Mouse (Mus musculus) forebrain, embryonic 12.5 days (tissue): ENCODE measurements around the gene Ano8. TPM values are rescaled to one million over a fixed set of nuclear protein-coding genes. Genes with fewer than 3 reads are reported as not detected.
A peak's percentile ranks its signal among the peaks of the same experiment; 100 is the strongest.

Source experiments
- ATAC-seq: fragments of 200-750 bp; cut with Nextera tagmentation; 2 replicates; pipeline ENCODE4 v1.8.0; 2017; ENCODE audit warnings: moderate TSS enrichment; ENCODE audit not compliant: low FRiP score
- H3K27ac ChIP-seq: fragments of 300-500 bp; sonication (generic); 2 replicates; pipeline ENCODE4 v1.5.1; 2016; ENCODE audit warnings: mild to moderate bottlenecking
- H3K27me3 ChIP-seq: fragments of 300-500 bp; sonication (generic); 2 replicates; pipeline ENCODE4 v1.6.1; 2016; ENCODE audit warnings: mild to moderate bottlenecking
- H3K36me3 ChIP-seq: fragments of 300-500 bp; sonication (generic); replicated peaks from 2 replicates; pipeline ENCODE4 v1.6.1; 2016; ENCODE audit warnings: mild to moderate bottlenecking
- H3K4me1 ChIP-seq: fragments of 300-500 bp; sonication (generic); 2 replicates; pipeline ENCODE4 v1.6.1; 2016
- H3K4me2 ChIP-seq: fragments of 300-500 bp; sonication (generic); 2 replicates; pipeline ENCODE4 v1.6.1; 2016; ENCODE audit warnings: mild to moderate bottlenecking, moderate library complexity
- H3K4me3 ChIP-seq: fragments of 300-500 bp; sonication (generic); replicated peaks from 2 replicates; pipeline ENCODE4 v1.5.1; 2016; ENCODE audit warnings: mild to moderate bottlenecking
- H3K9ac ChIP-seq: fragments of 300-500 bp; sonication (generic); 2 replicates; pipeline ENCODE4 v1.6.1; 2016; ENCODE audit warnings: mild to moderate bottlenecking
- H3K9me3 ChIP-seq: fragments of 300-500 bp; sonication (generic); 2 replicates; pipeline ENCODE4 v1.6.1; 2016
- WGBS: fragments of 180-500 bp; shearing (Covaris S2); methylation state at CpG from one replicate; pipeline ENCODE4 v1.1.7; 2016; 5-methylcytosine and 5-hydroxymethylcytosine counted together
- polyA plus RNA-seq: library from polyadenylated mRNA; unstranded; fragments of >200 nt; fragmentation: Nextera tagmentation; extraction: Ambion mirVana; gene quantifications from 2 replicates; pipeline ENCODE4 v1.2.1, GENCODE M21; 2016

The Ano8 gene
- polyA plus RNA-seq, 1 experiment from 2014 or later, result 13.4 TPM

GRCm38 (mm10) chr8:71496481-71496880, 10.7 kb upstream of the Ano8 start:
- Histone ChIP-seq H3K9me3 (no peaks in the 10 kb centered on the region), H3K36me3 (peaks cover 34% of the 10 kb centered on the region), H3K9ac (peak overlapping the region; percentile 17; the same call in 1 of the 2 replicates), H3K4me2 (no peak overlapping the region), H3K4me3 (no peak overlapping the region), H3K27me3 (0 out of 2 replicates have a peak, but pooled peaks cover 3% of the 10 kb centered on the region), H3K27ac (no peak overlapping the region), H3K4me1 (peaks cover 11% of the 10 kb centered on the region)
- 62% methylated on average over 11 of the region's 11 CpGs for WGBS
- no peak for ATAC-seq

DNA sequence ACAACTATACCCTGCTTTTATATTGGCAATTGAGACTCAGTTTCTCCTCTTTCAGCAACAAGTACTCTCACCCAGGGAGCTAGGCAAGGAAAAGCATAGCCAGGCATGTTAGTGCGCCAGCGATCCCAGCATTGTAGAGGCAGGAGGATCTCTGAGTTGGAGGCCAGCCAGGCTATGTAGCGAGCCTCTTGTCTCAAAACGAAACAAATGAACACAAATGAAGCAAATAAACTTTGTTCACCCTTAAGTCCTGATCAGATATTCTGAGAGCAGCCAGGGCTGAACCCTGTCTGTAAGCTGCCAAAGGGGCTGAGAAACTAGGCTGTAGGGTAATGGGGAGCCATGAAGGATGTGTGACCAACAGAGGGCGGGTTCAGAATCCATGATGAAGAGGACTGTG, 10.0 kb upstream of the Ano8 start:
- peaks cover 40% of the 10 kb centered on the region for H3K36me3 ChIP-seq
- H3K9me3 ChIP-seq, result no peaks in the 10 kb centered on the region
- WGBS, result 92% methylated on average over 5 of the region's 5 CpGs
- H3K4me3 ChIP-seq, result no peak overlapping the region
- no peak for ATAC-seq
- no peak overlapping the region for H3K27ac ChIP-seq
- 0 out of 2 replicates have a peak, but pooled peaks cover 3% of the 10 kb centered on the region for H3K27me3 ChIP-seq
- H3K4me1 ChIP-seq, result peaks cover 11% of the 10 kb centered on the region
- no peak overlapping the region for H3K4me2 ChIP-seq
- H3K9ac ChIP-seq, result 0 out of 2 replicates have a peak overlapping the region, but pooled peaks have one; percentile 17

DNA sequence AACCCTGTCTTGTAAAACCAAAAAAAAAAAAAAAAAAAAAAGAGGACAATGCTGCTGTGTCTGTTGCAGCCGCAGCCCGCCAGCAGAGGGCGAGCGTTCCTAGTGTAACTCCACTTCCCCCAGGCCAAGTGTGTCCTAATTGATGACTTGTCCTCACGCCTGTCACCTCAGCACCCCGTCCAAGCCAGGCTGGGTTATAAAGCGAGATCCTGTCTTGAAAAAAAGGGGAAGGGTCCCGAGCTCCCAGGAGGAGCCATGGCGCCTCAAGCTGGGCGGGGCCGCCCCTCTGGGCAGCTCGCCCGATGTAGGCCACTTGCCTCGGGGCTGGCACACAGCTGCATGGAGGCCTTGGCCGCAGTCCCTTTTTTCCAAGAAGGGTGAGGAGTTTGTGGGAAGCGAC, 9.3 kb upstream of the Ano8 start:
- Histone ChIP-seq H3K27me3 (0 out of 2 replicates have a peak, but pooled peaks cover 3% of the 10 kb centered on the region), H3K27ac (no peak overlapping the region), H3K9ac (no peak overlapping the region), H3K36me3 (peaks cover 45% of the 10 kb centered on the region), H3K4me3 (no peak overlapping the region), H3K4me2 (no peak overlapping the region), H3K9me3 (no peaks in the 10 kb centered on the region), H3K4me1 (peaks cover 14% of the 10 kb centered on the region)
- ATAC-seq, result peak; percentile 63
- 34% methylated on average over 16 of the region's 16 CpGs for WGBS

GRCm38 (mm10) chr8:71488454-71488853, 2.7 kb upstream of the Ano8 start:
- H3K9me3 ChIP-seq, result no peaks in the 10 kb centered on the region
- no peaks in the 10 kb centered on the region for H3K27me3 ChIP-seq
- H3K4me3 ChIP-seq, result peak overlapping the region; percentile 65
- peaks cover 44% of the 10 kb centered on the region for H3K36me3 ChIP-seq
- peak overlapping the region; percentile 80 for H3K9ac ChIP-seq
- peak overlapping the region; percentile 88 for H3K27ac ChIP-seq
- peak; percentile 88 for ATAC-seq
- WGBS, result under 1% methylated on average over 22 of the region's 22 CpGs
- H3K4me1 ChIP-seq, result peaks cover 48% of the 10 kb centered on the region
- peak overlapping the region; percentile 100 for H3K4me2 ChIP-seq

DNA sequence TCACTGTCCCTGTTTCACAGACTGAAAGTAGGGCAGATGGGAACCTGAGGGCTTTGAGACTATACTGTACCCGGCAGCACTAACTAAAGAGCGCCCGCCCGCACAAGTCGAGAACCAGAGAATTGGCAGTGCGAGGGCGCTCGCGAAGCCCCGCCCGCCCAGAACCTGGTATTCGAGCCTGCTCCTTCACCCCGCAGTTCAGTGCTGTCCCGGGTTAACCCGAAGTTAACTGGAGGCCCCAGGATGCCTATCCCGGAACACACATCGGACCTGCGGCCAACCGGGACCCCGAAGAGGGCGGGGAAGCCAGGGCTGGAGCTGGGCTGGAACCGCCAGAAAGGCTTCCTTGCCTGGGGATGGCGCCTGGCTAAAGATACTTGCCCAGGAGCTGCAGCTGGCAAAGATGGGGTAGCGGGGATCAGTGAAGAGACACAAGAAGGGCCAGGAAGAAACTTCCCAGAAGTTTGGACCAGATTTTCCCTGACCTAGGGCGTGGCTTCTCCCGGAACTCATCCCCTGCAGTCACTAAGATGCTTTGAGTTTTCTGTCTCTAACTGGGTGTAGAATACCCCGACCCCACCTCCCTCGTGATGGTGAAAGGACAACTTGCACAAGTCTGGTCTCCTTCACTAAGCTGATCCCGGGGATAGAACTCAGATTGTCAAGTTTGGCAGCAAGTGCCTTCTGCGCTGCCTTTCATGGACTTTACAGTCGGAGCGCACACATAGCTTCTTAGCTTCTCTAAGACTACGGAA, 2.1 kb upstream of the Ano8 start, which contains the start of gene Gtpbp3:
Gene Gtpbp3, plus strand, starts transcription at position 413 of the 755 bp plus-strand sequence.
- H3K27ac ChIP-seq, result peak within 1 kb of the TSS; percentile 88
- peak within 1 kb of the TSS; percentile 80 for H3K9ac ChIP-seq
- WGBS, result under 1% methylated on average over 33 of the region's 33 CpGs
- H3K4me1 ChIP-seq, result peaks cover 51% of the 10 kb centered on the region
- H3K4me2 ChIP-seq, result peak within 1 kb of the TSS; percentile 100
- H3K36me3 ChIP-seq, result peaks cover 46% of the 10 kb centered on the region
- peak within 1 kb of the TSS; percentile 65 for H3K4me3 ChIP-seq
- no peaks in the 10 kb centered on the region for H3K27me3 ChIP-seq
- ATAC-seq, result peak; percentile 33
- H3K9me3 ChIP-seq, result no peaks in the 10 kb centered on the region

- peak overlapping the region; percentile 75 for H3K4me2 ChIP-seq
- H3K4me3 ChIP-seq, result peak overlapping the region; percentile 92
- no peaks in the 10 kb centered on the region for H3K9me3 ChIP-seq
- no peaks in the 10 kb centered on the region; the same call in 1 of the 2 replicates for H3K27me3 ChIP-seq
- no peak for ATAC-seq
- H3K36me3 ChIP-seq, result peaks cover 45% of the 10 kb centered on the region
- H3K27ac ChIP-seq, result peak overlapping the region; percentile 88
- peaks cover 56% of the 10 kb centered on the region for H3K4me1 ChIP-seq
- peak overlapping the region; percentile 99 for H3K9ac ChIP-seq
- 13% methylated on average over 7 of the region's 7 CpGs for WGBS
Observed at GRCm38 (mm10) chr8:71486136-71486529, 370 bp upstream of the Ano8 start.

DNA sequence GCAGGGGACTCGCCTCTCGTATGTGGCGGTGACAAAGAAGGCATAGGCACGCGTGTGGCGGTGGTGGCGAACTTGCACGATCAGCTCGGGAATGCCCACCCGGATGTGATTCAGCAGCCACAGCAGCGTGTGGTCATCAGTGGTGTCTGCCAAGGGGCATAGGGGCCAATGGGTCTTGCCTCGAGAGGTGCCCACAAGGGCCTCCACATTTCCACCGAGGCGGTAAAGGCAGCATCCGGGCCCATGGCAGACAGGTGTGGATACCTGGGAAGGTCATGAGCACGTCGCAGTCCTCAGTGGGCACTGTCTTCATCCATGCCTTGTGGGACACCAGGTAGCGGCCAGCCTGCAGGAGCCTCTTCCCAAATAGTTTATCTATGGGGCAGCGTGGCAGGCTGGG, 1.0 kb downstream of the Ano8 start:
- ATAC-seq, result no peak
- Histone ChIP-seq H3K4me1 (peaks cover 51% of the 10 kb centered on the region), H3K27ac (no peak overlapping the region), H3K27me3 (no peaks in the 10 kb centered on the region; the same call in 1 of the 2 replicates), H3K4me3 (peak overlapping the region; percentile 92), H3K36me3 (peaks cover 52% of the 10 kb centered on the region), H3K9ac (peak overlapping the region; percentile 99), H3K9me3 (no peaks in the 10 kb centered on the region), H3K4me2 (peak overlapping the region; percentile 75)
- WGBS, result 91% methylated on average over 19 of the region's 19 CpGs

- Histone ChIP-seq H3K9ac (no peak overlapping the region), H3K27me3 (no peaks in the 10 kb centered on the region; the same call in 1 of the 2 replicates), H3K27ac (no peak overlapping the region), H3K4me3 (no peak overlapping the region; the same call in 1 of the 2 replicates), H3K9me3 (no peaks in the 10 kb centered on the region), H3K4me2 (no peak overlapping the region), H3K4me1 (peaks cover 43% of the 10 kb centered on the region), H3K36me3 (peaks cover 59% of the 10 kb centered on the region)
- no peak for ATAC-seq
- 52% methylated on average over 8 of the region's 8 CpGs for WGBS
Observed at GRCm38 (mm10) chr8:71483932-71484331, 1.8 kb downstream of the Ano8 start.

- H3K4me3 ChIP-seq, result no peak overlapping the region
- peaks cover 76% of the 10 kb centered on the region for H3K36me3 ChIP-seq
- WGBS, result 91% methylated on average over 11 of the region's 11 CpGs
Observed at GRCm38 (mm10) chr8:71478943-71479342, 6.8 kb downstream of the Ano8 start.

GRCm38 (mm10) chr8:71477196-71477845, 8.4 kb downstream of the Ano8 start:
- no peak for ATAC-seq
- 43% methylated on average over 14 of the region's 14 CpGs for WGBS
- Histone ChIP-seq H3K27ac (peak overlapping the region; percentile 90), H3K36me3 (peaks cover 77% of the 10 kb centered on the region), H3K27me3 (no peaks in the 10 kb centered on the region; the same call in 1 of the 2 replicates), H3K9ac (peak overlapping the region; percentile 72), H3K9me3 (no peaks in the 10 kb centered on the region), H3K4me3 (peak overlapping the region; percentile 64), H3K4me1 (peaks cover 25% of the 10 kb centered on the region), H3K4me2 (peak overlapping the region; percentile 90)

More at GRCm38 (mm10) chr8:71478943-71479342, 6.8 kb downstream of the Ano8 start:
- 0 out of 2 replicates have a peak overlapping the region, but pooled peaks have one; percentile 40 for H3K9ac ChIP-seq
- H3K9me3 ChIP-seq, result no peaks in the 10 kb centered on the region
- H3K4me2 ChIP-seq, result no peak overlapping the region
- peaks cover 32% of the 10 kb centered on the region for H3K4me1 ChIP-seq
- H3K27me3 ChIP-seq, result no peaks in the 10 kb centered on the region; the same call in 1 of the 2 replicates
- H3K27ac ChIP-seq, result no peak overlapping the region
- ATAC-seq, result no peak

DNA sequence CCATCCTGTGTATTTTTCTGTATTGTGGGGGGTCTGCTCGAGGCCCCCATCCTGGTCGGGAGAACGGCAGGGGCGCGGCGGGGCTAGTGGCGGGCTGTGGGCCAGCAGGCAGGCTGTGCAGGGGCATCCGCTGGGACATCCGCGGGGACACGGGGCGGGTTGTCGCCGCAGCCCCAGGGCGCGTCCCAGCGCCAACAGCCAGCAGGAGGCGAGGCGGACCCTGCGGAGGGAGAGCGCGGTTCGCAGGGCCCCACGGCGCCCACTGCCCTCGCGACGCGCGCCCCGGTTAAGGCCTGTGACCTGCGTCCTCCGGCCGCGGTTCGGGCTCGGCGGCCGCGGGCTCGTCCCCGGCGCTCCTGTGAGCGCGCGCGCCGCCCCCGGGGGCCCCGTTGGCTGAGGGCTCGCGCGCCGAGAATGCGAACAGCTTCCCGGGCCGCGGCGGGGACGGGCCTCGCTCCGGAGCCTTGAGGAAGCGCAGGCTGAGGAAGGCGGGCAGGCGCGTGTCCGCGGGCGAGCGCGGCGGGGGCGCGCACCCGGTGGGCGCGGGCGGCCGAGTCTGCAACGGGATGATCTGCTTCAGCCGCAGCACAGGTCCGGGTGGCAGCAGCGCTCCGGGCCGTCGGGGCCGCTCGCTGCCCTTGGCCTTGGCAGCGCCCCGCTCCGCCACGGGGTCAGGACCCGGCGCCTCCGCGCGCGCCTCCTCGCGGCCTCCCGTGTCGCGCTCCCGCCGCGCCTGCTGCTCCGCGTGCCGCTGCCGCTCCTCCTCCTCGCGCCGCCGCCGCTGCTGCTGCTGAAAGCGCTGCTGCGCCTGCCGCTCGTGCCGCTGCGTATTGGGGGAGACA, 9.4 kb downstream of the Ano8 start:
- ATAC-seq, result peak; percentile 63
- H3K9ac ChIP-seq, result peak overlapping the region; percentile 72
- H3K4me3 ChIP-seq, result peak overlapping the region; percentile 64
- H3K27me3 ChIP-seq, result no peaks in the 10 kb centered on the region
- peaks cover 22% of the 10 kb centered on the region for H3K4me1 ChIP-seq
- WGBS, result under 1% methylated on average over 97 of the region's 121 CpGs
- peaks cover 77% of the 10 kb centered on the region for H3K36me3 ChIP-seq
- H3K9me3 ChIP-seq, result no peaks in the 10 kb centered on the region
- peak overlapping the region; percentile 90 for H3K4me2 ChIP-seq
- peak overlapping the region; percentile 90 for H3K27ac ChIP-seq
